Mouse (Mus musculus): ENCODE data around the gene Hnrnpl. TPM values are rescaled to one million over a fixed set of nuclear protein-coding genes. Genes with fewer than 3 reads are reported as not detected.

Hnrnpl gene
- polyA plus RNA-seq, 1 experiment = 256 TPM

GRCm38 (mm10) chr7:28823932-28824331 is 15.6 kb downstream of the Hnrnpl start:
- TF ChIP-seq POLR2A (IDR thresholded peaks at IDR 0.05; ENCODE audit: borderline replicate concordance, low read depth, low read length) (no peak), CTCF (IDR thresholded peaks at IDR 0.05; ENCODE audit: low read depth, low read length) (no peak)
- Histone ChIP-seq H3K4me1 (ENCODE audit: control insufficient read depth, insufficient read depth, low read length) (peaks cover 43% of the 10 kb centered on the region), H3K27ac (ENCODE audit: insufficient read depth, low read depth, low read length) (no peak overlapping the region), H3K4me3 (ENCODE audit: insufficient read depth, low read length) (no peak overlapping the region)

GRCm38 (mm10) chr7:28824941-28825685 is 16.8 kb downstream of the Hnrnpl start, which contains the start of gene Ech1:
Gene Ech1, plus strand, starts transcription at chr7:28825217.
- Histone ChIP-seq H3K4me1 (ENCODE audit: control insufficient read depth, insufficient read depth, low read length) (peaks cover 37% of the 10 kb centered on the region), H3K27ac (ENCODE audit: insufficient read depth, low read depth, low read length) (peak within 1 kb of the TSS; percentile 76), H3K4me3 (ENCODE audit: insufficient read depth, low read length) (peak within 1 kb of the TSS; percentile 64)
- TF ChIP-seq CTCF (IDR thresholded peaks at IDR 0.05; ENCODE audit: low read depth, low read length) (no peak), POLR2A (IDR thresholded peaks at IDR 0.05; ENCODE audit: borderline replicate concordance, low read depth, low read length) (no peak)

GRCm38 (mm10) chr7:28825686-28826401 is 17.5 kb downstream of the Hnrnpl start:
- TF ChIP-seq POLR2A (IDR thresholded peaks at IDR 0.05; ENCODE audit: borderline replicate concordance, low read depth, low read length) = peak; percentile 67; the same call in 1 of the 2 replicates
- TF ChIP-seq CTCF (IDR thresholded peaks at IDR 0.05; ENCODE audit: low read depth, low read length) = no peak
- Histone ChIP-seq H3K4me3 (ENCODE audit: insufficient read depth, low read length) (peak overlapping the region; percentile 64), H3K4me1 (ENCODE audit: control insufficient read depth, insufficient read depth, low read length) (peaks cover 30% of the 10 kb centered on the region), H3K27ac (ENCODE audit: insufficient read depth, low read depth, low read length) (peak overlapping the region; percentile 76)

- TF ChIP-seq CTCF (IDR thresholded peaks at IDR 0.05; ENCODE audit: low read depth, low read length) (no peak), POLR2A (IDR thresholded peaks at IDR 0.05; ENCODE audit: borderline replicate concordance, low read depth, low read length) (no peak)
- H3K27ac ChIP-seq (ENCODE audit: insufficient read depth, low read depth, low read length) = no peak overlapping the region; the same call in 1 of the 2 replicates
- H3K4me1 ChIP-seq (ENCODE audit: control insufficient read depth, insufficient read depth, low read length) = peaks cover 27% of the 10 kb centered on the region
- H3K4me3 ChIP-seq (ENCODE audit: insufficient read depth, low read length) = no peak overlapping the region
These were observed 18.0 kb downstream of the Hnrnpl start for GRCm38 (mm10) chr7:28826402-28826772.

- Histone ChIP-seq H3K27ac (ENCODE audit: insufficient read depth, low read depth, low read length) (no peak overlapping the region), H3K4me3 (ENCODE audit: insufficient read depth, low read length) (no peak overlapping the region), H3K4me1 (ENCODE audit: control insufficient read depth, insufficient read depth, low read length) (peaks cover 30% of the 10 kb centered on the region)
- TF ChIP-seq CTCF (IDR thresholded peaks at IDR 0.05; ENCODE audit: low read depth, low read length) (no peak), POLR2A (IDR thresholded peaks at IDR 0.05; ENCODE audit: borderline replicate concordance, low read depth, low read length) (no peak)
These were observed 19.0 kb downstream of the Hnrnpl start for GRCm38 (mm10) chr7:28827338-28827737.

GRCm38 (mm10) chr7:28829821-28830220 is 21.5 kb downstream of the Hnrnpl start:
- Histone ChIP-seq H3K4me3 (ENCODE audit: insufficient read depth, low read length) (no peak overlapping the region), H3K4me1 (ENCODE audit: control insufficient read depth, insufficient read depth, low read length) (peaks cover 23% of the 10 kb centered on the region), H3K27ac (ENCODE audit: insufficient read depth, low read depth, low read length) (no peak overlapping the region)
- TF ChIP-seq CTCF (IDR thresholded peaks at IDR 0.05; ENCODE audit: low read depth, low read length) = no peak
- TF ChIP-seq POLR2A (IDR thresholded peaks at IDR 0.05; ENCODE audit: borderline replicate concordance, low read depth, low read length) = no peak

- peaks cover 23% of the 10 kb centered on the region for H3K4me1 ChIP-seq (ENCODE audit: control insufficient read depth, insufficient read depth, low read length)
- H3K4me3 ChIP-seq (ENCODE audit: insufficient read depth, low read length) = no peak overlapping the region
- H3K27ac ChIP-seq (ENCODE audit: insufficient read depth, low read depth, low read length) = no peak overlapping the region
- TF ChIP-seq POLR2A (IDR thresholded peaks at IDR 0.05; ENCODE audit: borderline replicate concordance, low read depth, low read length) (no peak), CTCF (IDR thresholded peaks at IDR 0.05; ENCODE audit: low read depth, low read length) (no peak)
These were observed 22.6 kb downstream of the Hnrnpl start for GRCm38 (mm10) chr7:28830981-28831380.

GRCm38 (mm10) chr7:28831411-28832125 is 23.2 kb downstream of the Hnrnpl start:
- H3K27ac ChIP-seq (ENCODE audit: insufficient read depth, low read depth, low read length) = no peak overlapping the region
- peaks cover 19% of the 10 kb centered on the region for H3K4me1 ChIP-seq (ENCODE audit: control insufficient read depth, insufficient read depth, low read length)
- H3K4me3 ChIP-seq (ENCODE audit: insufficient read depth, low read length) = no peak overlapping the region
- TF ChIP-seq POLR2A (IDR thresholded peaks at IDR 0.05; ENCODE audit: borderline replicate concordance, low read depth, low read length) (no peak), CTCF (IDR thresholded peaks at IDR 0.05; ENCODE audit: low read depth, low read length) (no peak)

GRCm38 (mm10) chr7:28832137-28832536 is 23.8 kb downstream of the Hnrnpl start:
- TF ChIP-seq POLR2A (IDR thresholded peaks at IDR 0.05; ENCODE audit: borderline replicate concordance, low read depth, low read length) (no peak), CTCF (IDR thresholded peaks at IDR 0.05; ENCODE audit: low read depth, low read length) (no peak)
- 0 out of 2 replicates have a peak overlapping the region, but pooled peaks have one; percentile 4 for H3K27ac ChIP-seq (ENCODE audit: insufficient read depth, low read depth, low read length)

More at GRCm38 (mm10) chr7:28832137-28832536, 23.8 kb downstream of the Hnrnpl start:
- Histone ChIP-seq H3K4me3 (ENCODE audit: insufficient read depth, low read length) (no peak overlapping the region), H3K4me1 (ENCODE audit: control insufficient read depth, insufficient read depth, low read length) (peaks cover 18% of the 10 kb centered on the region)

Measured in bone marrow macrophage, adult 2 months (primary cell).